Mouse (Mus musculus) heart, embryonic 11.5 days (tissue): ENCODE results near the gene Sh3bp4. TPM values are rescaled to one million over a fixed set of nuclear protein-coding genes. Genes with fewer than 3 reads are reported as not detected.

Experiments
- ATAC-seq: fragments of 200-750 bp; cut with Nextera tagmentation; replicated peaks from 2 replicates; pipeline ENCODE4 v1.8.0; 2017; ENCODE audit warnings: moderate library complexity; ENCODE audit not compliant: insufficient number of reproducible peaks, low FRiP score, low TSS enrichment
- H3K27ac ChIP-seq: fragments of 300-500 bp; sonication (generic); 2 replicates; pipeline ENCODE4 v1.5.1; 2014; ENCODE audit warnings: mild to moderate bottlenecking, low read depth, low read length
- H3K27me3 ChIP-seq: fragments of 300-500 bp; sonication (generic); 2 replicates; pipeline ENCODE4 v1.6.1; 2014; ENCODE audit warnings: mild to moderate bottlenecking, low read length, mixed read lengths; ENCODE audit not compliant: control insufficient read depth, insufficient read depth
- H3K36me3 ChIP-seq: fragments of 300-500 bp; sonication (generic); 2 replicates; pipeline ENCODE4 v1.6.1; 2014; ENCODE audit warnings: mild to moderate bottlenecking, low read length, moderate library complexity, mixed read lengths; ENCODE audit not compliant: control insufficient read depth, insufficient read depth
- H3K4me1 ChIP-seq: fragments of 300-500 bp; sonication (generic); 2 replicates; pipeline ENCODE4 v1.6.1; 2014; ENCODE audit warnings: low read length; ENCODE audit not compliant: control insufficient read depth, insufficient read depth
- H3K4me2 ChIP-seq: fragments of 300-500 bp; sonication (generic); 2 replicates; pipeline ENCODE4 v1.6.1; 2014; ENCODE audit warnings: mild to moderate bottlenecking, moderate library complexity
- H3K4me3 ChIP-seq: fragments of 300-500 bp; sonication (generic); 2 replicates; pipeline ENCODE4 v1.5.1; 2014; ENCODE audit warnings: low read depth, low read length
- H3K9ac ChIP-seq: fragments of 300-500 bp; sonication (generic); 2 replicates; pipeline ENCODE4 v1.6.1; 2014; ENCODE audit warnings: mild to moderate bottlenecking, low read depth, low read length, moderate library complexity
- H3K9me3 ChIP-seq: fragments of 300-500 bp; sonication (generic); replicated peaks from 2 replicates; pipeline ENCODE4 v1.6.1; 2016; ENCODE audit warnings: low read length; ENCODE audit not compliant: control insufficient read depth
- WGBS: fragments of 180-500 bp; shearing (Covaris S2); extraction: QIAGEN DNeasy Blood & Tissue Kit; methylation state at CpG from one replicate; pipeline ENCODE4 v1.1.7; 2014; ENCODE audit not compliant: insufficient replicate concordance; 5-methylcytosine and 5-hydroxymethylcytosine counted together
- polyA plus RNA-seq: library from polyadenylated mRNA; unstranded; fragments of >200 nt; fragmentation: Nextera tagmentation; extraction: Ambion mirVana; gene quantifications from 2 replicates; pipeline ENCODE4 v1.2.1, GENCODE M21; 2014

Gene Sh3bp4
- polyA plus RNA-seq, 1 experiment from 2014 or later = 15.3 TPM

GRCm38 (mm10) chr1:89118836-89119235 is 48.6 kb downstream of the Sh3bp4 start:
- H3K36me3 ChIP-seq = no peaks in the 10 kb centered on the region
- H3K9ac ChIP-seq = no peak overlapping the region
- no peak overlapping the region for H3K27ac ChIP-seq
- peaks cover 73% of the 10 kb centered on the region for H3K4me1 ChIP-seq
- no peak overlapping the region for H3K4me2 ChIP-seq
- no peaks in the 10 kb centered on the region for H3K9me3 ChIP-seq
- whole genome bisulfite sequencing = 81% methylated on average over 5 of the region's 5 CpGs
- H3K4me3 ChIP-seq = no peak overlapping the region
- no peak for ATAC-seq
- H3K27me3 ChIP-seq = no peaks in the 10 kb centered on the region

GRCm38 (mm10) chr1:89120290-89120689 is 50.1 kb downstream of the Sh3bp4 start:
- 20% methylated on average over 4 of the region's 4 CpGs for WGBS
- H3K9me3 ChIP-seq = no peaks in the 10 kb centered on the region
- peaks cover 76% of the 10 kb centered on the region for H3K4me1 ChIP-seq
- no peak overlapping the region for H3K4me3 ChIP-seq
- H3K36me3 ChIP-seq = no peaks in the 10 kb centered on the region
- peak overlapping the region; percentile 91 for H3K27ac ChIP-seq
- no peak overlapping the region for H3K4me2 ChIP-seq
- peak overlapping the region; percentile 35; the same call in 1 of the 2 replicates for H3K9ac ChIP-seq
- ATAC-seq = no peak; the same call in 1 of the 2 replicates
- H3K27me3 ChIP-seq = no peaks in the 10 kb centered on the region

DNA sequence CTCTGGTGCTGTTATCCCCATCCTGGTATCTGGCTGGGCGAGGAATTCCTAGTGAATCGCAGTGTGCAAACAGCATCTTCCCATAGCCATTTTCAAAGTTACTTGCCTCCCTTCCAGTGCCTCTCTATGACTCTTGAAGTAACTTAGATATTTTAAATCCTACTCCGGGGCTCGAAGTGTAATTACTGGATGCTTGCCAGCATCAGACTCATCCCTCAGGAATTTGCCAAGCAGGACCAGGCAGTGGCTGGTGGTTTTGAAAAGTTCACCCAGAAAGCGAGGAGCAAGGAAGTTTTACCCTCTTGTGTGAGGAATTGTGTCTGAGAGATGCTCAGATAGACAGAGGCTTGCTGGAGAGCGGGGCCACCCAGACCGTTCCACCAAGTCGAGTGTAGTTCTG is 51.3 kb downstream of the Sh3bp4 start:
- WGBS = 35% methylated on average over 8 of the region's 8 CpGs
- Histone ChIP-seq H3K4me3 (no peak overlapping the region), H3K4me2 (peak overlapping the region; percentile 24), H3K4me1 (peaks cover 73% of the 10 kb centered on the region), H3K36me3 (no peaks in the 10 kb centered on the region), H3K27me3 (no peaks in the 10 kb centered on the region), H3K9me3 (no peaks in the 10 kb centered on the region), H3K27ac (peak overlapping the region; percentile 91), H3K9ac (0 out of 2 replicates have a peak overlapping the region, but pooled peaks have one; percentile 28)
- ATAC-seq = no peak; the same call in 1 of the 2 replicates

DNA sequence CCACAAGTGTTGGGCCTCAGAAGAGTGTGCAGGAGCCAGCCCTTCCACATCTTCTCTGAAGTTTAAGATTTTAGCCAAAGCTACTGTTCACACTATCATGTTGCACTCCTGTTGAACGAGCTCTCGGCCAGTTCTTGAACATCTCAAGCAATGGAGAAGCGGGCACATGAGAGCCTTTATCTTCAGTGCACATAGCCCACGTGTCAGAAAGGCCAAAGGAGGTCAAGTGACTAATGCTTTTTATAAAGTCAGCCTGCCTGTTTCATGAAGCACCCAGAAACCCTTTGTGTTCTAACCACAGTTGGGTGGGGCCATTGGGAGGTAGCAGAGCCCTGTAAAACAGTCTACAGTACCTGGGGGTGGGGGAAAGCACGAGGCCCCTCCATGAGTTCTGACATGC is 52.2 kb downstream of the Sh3bp4 start:
- peaks cover 3% of the 10 kb centered on the region; the same call in 1 of the 2 replicates for H3K9me3 ChIP-seq
- H3K36me3 ChIP-seq = no peaks in the 10 kb centered on the region
- peak overlapping the region; percentile 91 for H3K27ac ChIP-seq
- no peak overlapping the region for H3K9ac ChIP-seq
- no peak overlapping the region for H3K4me2 ChIP-seq
- H3K4me3 ChIP-seq = no peak overlapping the region
- ATAC-seq = no peak
- H3K4me1 ChIP-seq = peaks cover 65% of the 10 kb centered on the region
- 41% methylated on average over 5 of the region's 5 CpGs for whole genome bisulfite sequencing
- no peaks in the 10 kb centered on the region for H3K27me3 ChIP-seq

- Histone ChIP-seq H3K4me3 (no peak overlapping the region), H3K36me3 (no peaks in the 10 kb centered on the region), H3K27me3 (no peaks in the 10 kb centered on the region), H3K4me1 (peaks cover 49% of the 10 kb centered on the region), H3K9me3 (peaks cover 3% of the 10 kb centered on the region; the same call in 1 of the 2 replicates), H3K4me2 (no peak overlapping the region), H3K27ac (no peak overlapping the region), H3K9ac (no peak overlapping the region)
- 71% methylated on average over 7 of the region's 7 CpGs for WGBS
- ATAC-seq = no peak
These were observed 53.9 kb downstream of the Sh3bp4 start for GRCm38 (mm10) chr1:89124076-89124475.

GRCm38 (mm10) chr1:89127163-89127562 is 56.9 kb downstream of the Sh3bp4 start:
- Histone ChIP-seq H3K9me3 (peaks cover 3% of the 10 kb centered on the region; the same call in 1 of the 2 replicates), H3K4me3 (no peak overlapping the region), H3K9ac (no peak overlapping the region), H3K27ac (no peak overlapping the region), H3K4me2 (no peak overlapping the region), H3K36me3 (no peaks in the 10 kb centered on the region), H3K4me1 (peaks cover 31% of the 10 kb centered on the region), H3K27me3 (no peaks in the 10 kb centered on the region)
- 92% methylated on average over 3 of the region's 3 CpGs for WGBS
- ATAC-seq = no peak

DNA sequence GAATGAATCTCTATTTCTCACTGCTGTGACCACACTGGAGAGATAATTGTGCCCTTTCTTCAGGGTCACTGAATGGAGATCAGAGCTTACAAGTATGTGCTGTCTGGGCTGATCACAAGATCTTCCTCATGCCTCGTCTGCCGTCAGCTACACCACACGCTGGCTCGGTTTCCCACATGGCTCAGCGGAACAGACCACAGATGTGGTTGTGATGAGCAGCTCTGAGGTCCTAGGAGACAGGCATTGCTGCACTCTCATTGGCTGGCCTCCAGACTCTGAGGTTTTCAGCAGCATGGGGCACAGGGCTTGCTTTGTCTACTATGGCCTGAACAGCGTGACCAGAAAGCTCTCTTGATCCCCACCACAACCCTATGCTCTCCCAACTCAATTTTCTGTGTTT is 60.2 kb downstream of the Sh3bp4 start:
- H3K4me2 ChIP-seq = no peak overlapping the region
- peaks cover 3% of the 10 kb centered on the region; the same call in 1 of the 2 replicates for H3K9me3 ChIP-seq
- no peak overlapping the region for H3K9ac ChIP-seq
- no peak for ATAC-seq
- H3K27me3 ChIP-seq = no peaks in the 10 kb centered on the region
- H3K27ac ChIP-seq = no peak overlapping the region
- 84% methylated on average over 6 of the region's 6 CpGs for WGBS
- H3K4me3 ChIP-seq = no peak overlapping the region
- peaks cover 25% of the 10 kb centered on the region for H3K4me1 ChIP-seq
- no peaks in the 10 kb centered on the region for H3K36me3 ChIP-seq

- H3K4me3 ChIP-seq = no peak overlapping the region
- peak overlapping the region; percentile 10; the same call in 1 of the 2 replicates for H3K27ac ChIP-seq
- peaks cover 32% of the 10 kb centered on the region for H3K4me1 ChIP-seq
- no peaks in the 10 kb centered on the region for H3K36me3 ChIP-seq
- WGBS = 69% methylated on average over 14 of the region's 14 CpGs
- H3K27me3 ChIP-seq = no peaks in the 10 kb centered on the region
- peaks cover 3% of the 10 kb centered on the region; the same call in 1 of the 2 replicates for H3K9me3 ChIP-seq
- no peak for ATAC-seq
- no peak overlapping the region for H3K9ac ChIP-seq
- no peak overlapping the region for H3K4me2 ChIP-seq
These were observed 60.9 kb downstream of the Sh3bp4 start for GRCm38 (mm10) chr1:89131018-89131540.

- Histone ChIP-seq H3K4me1 (peaks cover 32% of the 10 kb centered on the region), H3K36me3 (no peaks in the 10 kb centered on the region), H3K4me2 (no peak overlapping the region), H3K9ac (no peak overlapping the region), H3K4me3 (no peak overlapping the region), H3K9me3 (peaks cover 3% of the 10 kb centered on the region; the same call in 1 of the 2 replicates), H3K27me3 (no peaks in the 10 kb centered on the region), H3K27ac (peak overlapping the region; percentile 43; the same call in 1 of the 2 replicates)
- 63% methylated on average over 8 of the region's 8 CpGs for WGBS
- no peak for ATAC-seq
These were observed 61.5 kb downstream of the Sh3bp4 start for GRCm38 (mm10) chr1:89131707-89132106.
